Mouse (Mus musculus) liver, embryonic 11.5 days (tissue): ENCODE data around the gene Treh. TPM values are rescaled to one million over a fixed set of nuclear protein-coding genes. Genes with fewer than 3 reads are reported as not detected.
A peak's percentile ranks its signal among the peaks of the same experiment; 100 is the strongest.

Experiments
- ATAC-seq: fragments of 200-750 bp; cut with Nextera tagmentation; replicated peaks from 2 replicates; pipeline ENCODE4 v1.8.0; 2017; ENCODE audit warnings: moderate number of reproducible peaks, mild to moderate bottlenecking, moderate TSS enrichment, moderate library complexity; ENCODE audit not compliant: low FRiP score
- DNase-seq: peaks from one replicate; pipeline ENCODE4 v3.0.0-alpha.2; 2017; ENCODE audit warnings: low spot score
- H3K27ac ChIP-seq: fragments of 300-500 bp; sonication (generic); 2 replicates; pipeline ENCODE4 v1.5.1; 2014; ENCODE audit warnings: mild to moderate bottlenecking, low read depth, low read length, control low read depth
- H3K27me3 ChIP-seq: fragments of 300-500 bp; sonication (generic); replicated peaks from 2 replicates; pipeline ENCODE4 v1.6.1; 2014; ENCODE audit warnings: low read length, mixed read lengths; ENCODE audit not compliant: control insufficient read depth, insufficient read depth
- H3K36me3 ChIP-seq: fragments of 300-500 bp; sonication (generic); 2 replicates; pipeline ENCODE4 v1.6.1; 2014; ENCODE audit warnings: mild to moderate bottlenecking, low read length, moderate library complexity, mixed read lengths; ENCODE audit not compliant: control insufficient read depth, insufficient read depth
- H3K4me1 ChIP-seq: fragments of 300-500 bp; sonication (generic); replicated peaks from 2 replicates; pipeline ENCODE4 v1.6.1; 2014; ENCODE audit warnings: low read length, mixed read lengths; ENCODE audit not compliant: control insufficient read depth, insufficient read depth
- H3K4me2 ChIP-seq: fragments of 300-500 bp; sonication (generic); 2 replicates; pipeline ENCODE4 v1.6.1; 2014; ENCODE audit warnings: mild to moderate bottlenecking, control low read depth, moderate library complexity
- H3K4me3 ChIP-seq: fragments of 300-500 bp; sonication (generic); 2 replicates; pipeline ENCODE4 v1.5.1; 2014; ENCODE audit warnings: low read depth, low read length, control low read depth
- H3K9ac ChIP-seq: fragments of 300-500 bp; sonication (generic); 2 replicates; pipeline ENCODE4 v1.6.1; 2014; ENCODE audit warnings: low read depth, low read length, control low read depth
- H3K9me3 ChIP-seq: fragments of 300-500 bp; sonication (generic); 2 replicates; pipeline ENCODE4 v1.6.1; 2016; ENCODE audit warnings: low read length, inconsistent platforms, mixed read lengths; ENCODE audit not compliant: control insufficient read depth
- WGBS: fragments of 180-500 bp; shearing (Covaris S2); extraction: QIAGEN DNeasy Blood & Tissue Kit; methylation state at CpG from one replicate; pipeline ENCODE4 v1.1.7; 2014; 5-methylcytosine and 5-hydroxymethylcytosine counted together
- polyA plus RNA-seq: library from polyadenylated mRNA; unstranded; fragments of >200 nt; fragmentation: Nextera tagmentation; extraction: Ambion mirVana; gene quantifications from 2 replicates; pipeline ENCODE4 v1.2.1, GENCODE M21; 2014

Gene Treh
- polyA plus RNA-seq, 1 experiment from 2014 or later: not detected

DNA sequence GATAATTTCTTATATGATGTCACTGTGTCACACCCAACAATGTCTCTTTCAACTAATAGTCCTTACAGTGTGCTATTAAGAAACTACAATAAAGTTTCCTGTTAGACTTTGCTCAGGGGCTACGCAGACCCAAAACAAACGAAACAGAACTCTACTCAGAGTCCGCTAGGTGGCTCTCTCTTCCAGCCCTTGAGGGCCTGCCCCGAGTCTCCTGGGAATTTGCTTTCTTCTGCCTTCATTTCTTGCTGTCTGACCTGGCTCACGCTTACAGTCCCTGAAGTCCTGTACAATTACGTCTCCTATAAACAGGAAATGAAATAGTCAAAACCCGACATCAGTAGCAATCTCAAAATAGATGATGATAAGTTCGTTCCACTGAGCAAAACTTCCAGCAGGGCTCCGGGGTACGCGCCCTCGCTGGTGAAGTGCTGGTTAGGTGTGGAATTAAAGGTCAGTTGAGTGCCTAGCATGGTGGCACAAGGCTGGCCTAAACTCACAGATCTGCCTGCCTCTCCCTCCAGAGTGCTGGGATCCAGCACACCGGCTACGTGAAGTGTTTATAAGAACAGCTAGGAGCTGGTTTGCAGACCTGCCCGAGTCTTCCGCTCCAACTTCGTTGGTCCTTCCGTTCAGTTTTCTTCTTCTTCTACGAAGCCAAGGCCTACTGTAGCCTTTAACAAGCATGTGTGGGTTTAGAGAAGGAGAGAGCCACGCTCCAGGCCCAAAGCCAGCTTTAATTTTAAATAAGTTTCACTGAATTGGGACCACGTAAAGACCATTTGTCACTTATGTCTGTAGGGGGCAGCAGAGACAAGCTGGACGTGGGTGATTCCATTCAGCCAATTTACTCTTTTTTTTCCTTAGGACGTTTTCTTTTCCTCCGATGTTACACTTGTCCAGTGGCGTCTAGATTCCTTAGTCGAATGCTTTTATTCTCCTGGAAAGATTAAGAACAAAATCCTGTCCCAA, 17.7 kb upstream of the Treh start:
- H3K4me2 ChIP-seq: peak overlapping the region; percentile 63
- H3K4me1 ChIP-seq: peaks cover 7% of the 10 kb centered on the region; the same call in 1 of the 2 replicates
- peak overlapping the region; percentile 27 for H3K4me3 ChIP-seq
- H3K27ac ChIP-seq: no peak overlapping the region
- peak overlapping the region; percentile 48 for H3K9ac ChIP-seq
- 27% methylated on average over 26 of the region's 26 CpGs for WGBS
- DNase-seq: peak; percentile 56
- no peaks in the 10 kb centered on the region for H3K27me3 ChIP-seq
- 0 out of 2 replicates have a peak, but pooled peaks have one; percentile 26 for ATAC-seq
- H3K9me3 ChIP-seq: no peaks in the 10 kb centered on the region
- no peaks in the 10 kb centered on the region for H3K36me3 ChIP-seq

- ATAC-seq (no peak), DNase-seq (no peak)
- H3K27ac ChIP-seq: no peak overlapping the region
- H3K4me2 ChIP-seq: no peak overlapping the region
- no peak overlapping the region for H3K4me3 ChIP-seq
- H3K4me1 ChIP-seq: no peaks in the 10 kb centered on the region
- H3K27me3 ChIP-seq: no peaks in the 10 kb centered on the region
- 87% methylated on average over 6 of the region's 6 CpGs for WGBS
- H3K36me3 ChIP-seq: no peaks in the 10 kb centered on the region
- H3K9me3 ChIP-seq: no peaks in the 10 kb centered on the region
- no peak overlapping the region for H3K9ac ChIP-seq
Measured at GRCm38 (mm10) chr9:44663706-44664105, 9.3 kb upstream of the Treh start.

GRCm38 (mm10) chr9:44671416-44671815, 1.6 kb upstream of the Treh start:
- Histone ChIP-seq H3K4me3 (no peak overlapping the region), H3K9me3 (no peaks in the 10 kb centered on the region), H3K9ac (no peak overlapping the region), H3K27ac (no peak overlapping the region), H3K36me3 (no peaks in the 10 kb centered on the region), H3K27me3 (no peaks in the 10 kb centered on the region), H3K4me2 (no peak overlapping the region), H3K4me1 (no peaks in the 10 kb centered on the region)
- DNase-seq (no peak), ATAC-seq (no peak)
- 82% methylated on average over 5 of the region's 5 CpGs for WGBS

DNA sequence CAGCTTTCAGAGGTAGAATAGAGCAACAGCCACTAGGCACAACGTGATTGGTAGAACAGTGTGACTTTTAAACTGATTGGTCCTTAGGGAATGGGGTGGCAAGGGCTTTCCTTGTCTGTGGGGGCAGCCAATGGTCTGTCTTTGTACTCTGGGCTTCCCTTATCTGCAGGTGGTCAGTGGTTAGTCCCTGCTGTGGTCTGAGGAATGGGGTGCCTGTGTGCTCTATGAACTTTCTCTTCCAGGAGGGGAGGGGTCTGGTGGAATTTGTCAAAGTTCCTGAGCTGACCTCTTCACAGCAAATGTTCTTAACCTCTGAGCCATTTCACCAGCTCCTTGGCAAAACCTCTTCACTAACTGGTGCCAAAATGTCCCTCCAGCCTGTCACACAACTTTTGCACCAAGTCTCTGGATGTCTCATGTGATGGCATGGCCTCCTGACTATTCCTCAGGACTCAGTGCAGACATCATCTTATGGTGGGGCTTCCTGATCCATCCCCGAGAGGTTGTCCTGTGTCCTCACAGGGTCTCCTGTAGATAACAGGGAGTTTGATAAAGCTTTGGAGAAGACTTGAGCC, 655 bp upstream of the Treh start:
- H3K36me3 ChIP-seq: no peaks in the 10 kb centered on the region
- no peaks in the 10 kb centered on the region for H3K9me3 ChIP-seq
- DNase-seq (no peak), ATAC-seq (no peak)
- no peak overlapping the region for H3K9ac ChIP-seq
- no peaks in the 10 kb centered on the region for H3K4me1 ChIP-seq
- no peak overlapping the region for H3K4me3 ChIP-seq
- H3K4me2 ChIP-seq: no peak overlapping the region
- H3K27ac ChIP-seq: no peak overlapping the region
- 40% methylated on average over 2 of the region's 2 CpGs for WGBS
- H3K27me3 ChIP-seq: no peaks in the 10 kb centered on the region

DNA sequence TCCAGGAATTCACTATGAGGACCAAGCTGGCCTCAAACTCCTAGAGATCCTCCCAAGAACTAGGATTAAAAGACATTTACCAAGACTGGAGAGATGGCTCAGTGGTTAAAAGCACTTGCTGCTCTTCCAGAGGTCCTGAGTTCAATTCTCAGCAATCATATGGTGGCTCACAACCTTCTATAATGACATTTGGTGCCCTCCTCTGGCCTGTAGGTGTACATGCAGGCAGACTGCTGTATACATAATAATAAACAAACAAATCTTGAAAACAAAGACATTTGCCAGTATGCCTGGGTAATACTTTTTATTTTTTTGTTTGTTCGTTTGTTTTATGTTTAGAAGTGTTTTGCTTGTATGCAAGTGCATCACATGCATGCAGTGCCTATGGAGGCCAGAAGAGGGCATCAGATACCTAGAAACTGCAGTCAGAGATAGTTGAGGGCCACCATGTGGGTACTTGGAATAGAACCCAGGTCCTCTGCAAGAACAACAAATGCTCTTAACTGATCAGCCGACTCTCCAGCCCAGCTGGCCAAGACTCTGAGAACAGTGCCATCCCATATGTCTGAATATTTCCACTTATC, 5.3 kb downstream of the Treh start:
- no peak overlapping the region for H3K4me2 ChIP-seq
- ATAC-seq: no peak
- H3K27me3 ChIP-seq: no peaks in the 10 kb centered on the region
- no peak overlapping the region for H3K9ac ChIP-seq
- no peaks in the 10 kb centered on the region for H3K9me3 ChIP-seq
- no peaks in the 10 kb centered on the region for H3K36me3 ChIP-seq
- H3K27ac ChIP-seq: no peak overlapping the region
- H3K4me3 ChIP-seq: no peak overlapping the region
- DNase-seq: no peak
- no peaks in the 10 kb centered on the region for H3K4me1 ChIP-seq
- WGBS: 87% methylated on average over 2 of the region's 2 CpGs

- ATAC-seq: no peak
- Histone ChIP-seq H3K9me3 (no peaks in the 10 kb centered on the region), H3K27ac (no peak overlapping the region), H3K4me2 (no peak overlapping the region), H3K27me3 (no peaks in the 10 kb centered on the region), H3K4me3 (no peak overlapping the region), H3K36me3 (no peaks in the 10 kb centered on the region), H3K4me1 (no peaks in the 10 kb centered on the region), H3K9ac (no peak overlapping the region)
- WGBS: 62% methylated on average over 5 of the region's 5 CpGs
- no peak for DNase-seq
Measured at GRCm38 (mm10) chr9:44679565-44679964, 6.5 kb downstream of the Treh start.

GRCm38 (mm10) chr9:44683046-44683445, 10.0 kb downstream of the Treh start:
- ATAC-seq (no peak), DNase-seq (no peak)
- no peak overlapping the region for H3K9ac ChIP-seq
- WGBS: 78% methylated on average over 8 of the region's 8 CpGs
- no peak overlapping the region for H3K4me2 ChIP-seq
- no peaks in the 10 kb centered on the region for H3K27me3 ChIP-seq
- H3K4me1 ChIP-seq: no peaks in the 10 kb centered on the region
- H3K9me3 ChIP-seq: no peaks in the 10 kb centered on the region
- H3K4me3 ChIP-seq: no peak overlapping the region
- H3K36me3 ChIP-seq: no peaks in the 10 kb centered on the region
- H3K27ac ChIP-seq: no peak overlapping the region

DNA sequence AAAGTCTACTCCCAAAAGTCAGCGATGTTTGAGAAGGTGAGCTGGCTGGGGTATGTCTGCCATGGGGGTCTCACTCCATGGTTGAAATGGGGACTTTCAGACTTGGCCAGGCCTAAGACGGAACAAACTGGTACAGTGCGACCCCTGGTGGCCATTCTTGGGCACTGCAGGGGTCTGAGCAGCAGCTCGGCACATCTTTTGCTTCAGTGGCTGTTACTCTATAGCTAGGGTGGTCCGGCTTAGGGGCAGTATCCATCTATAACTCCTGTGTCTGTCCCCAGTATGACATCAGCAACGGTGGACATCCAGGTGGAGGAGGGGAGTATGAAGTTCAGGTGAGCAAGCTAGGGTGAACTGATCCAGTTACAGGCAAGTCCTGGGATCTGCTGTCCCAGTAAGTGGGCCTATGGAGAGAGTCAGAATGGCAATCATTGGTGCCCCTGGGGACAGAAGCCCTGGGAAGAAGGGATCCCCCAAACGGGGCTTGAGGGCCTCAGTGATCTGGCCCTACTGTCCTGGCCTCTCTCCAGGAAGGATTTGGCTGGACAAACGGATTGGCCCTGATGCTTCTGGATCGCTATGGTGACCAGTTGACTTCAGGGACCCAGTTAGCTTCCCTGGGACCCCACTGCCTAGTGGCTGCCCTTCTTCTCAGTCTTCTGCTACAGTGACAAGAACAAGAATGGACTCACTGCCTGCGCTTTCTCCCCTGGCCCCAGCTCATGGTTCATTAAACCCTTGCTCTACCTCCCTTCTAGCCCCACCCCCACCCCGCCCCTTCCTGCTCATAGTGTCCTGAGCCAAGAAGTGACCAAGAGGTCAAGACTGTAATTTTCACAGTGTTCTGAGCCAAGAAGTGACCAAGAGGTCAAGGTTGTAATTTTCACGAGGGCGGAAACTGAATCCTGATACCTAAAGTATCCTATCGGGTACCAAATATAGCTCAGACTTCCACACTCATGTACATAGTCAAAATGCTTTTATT, 12.6 kb downstream of the Treh start:
- no peak overlapping the region for H3K4me3 ChIP-seq

More for the DNA sequence above, 12.6 kb downstream of the Treh start:
- no peaks in the 10 kb centered on the region for H3K36me3 ChIP-seq
- H3K27me3 ChIP-seq: no peaks in the 10 kb centered on the region
- no peak overlapping the region for H3K9ac ChIP-seq
- no peaks in the 10 kb centered on the region for H3K9me3 ChIP-seq
- WGBS: 47% methylated on average over 14 of the region's 14 CpGs
- H3K27ac ChIP-seq: no peak overlapping the region
- H3K4me2 ChIP-seq: no peak overlapping the region
- DNase-seq (peak; percentile 55), ATAC-seq (no peak)
- no peaks in the 10 kb centered on the region for H3K4me1 ChIP-seq
